Comparison of ENCODE assay signal across 21 mouse cellular contexts in genomic region chr3:142696517-142696916, GRCm38 (mm10). TPM values are rescaled to one million over a fixed set of nuclear protein-coding genes. Genes with fewer than 3 reads are reported as not detected.
DNase-seq lines count a peak whose midpoint lies in the region; ATAC-seq lines count a peak whose summit lies in the region.
"Had no signal": no experiment of that assay in that cellular context is flagged by ENCODE, and none has a peak within 500 bp of the region (broad histone marks: within the 10 kb centered on the region; RNA-seq: fewer than 3 reads in every experiment).

No protein-coding gene starts in this region.

- ATAC-seq in megakaryocyte, adult 5-6 weeks (ENCODE audit: poor library complexity, severe bottlenecking): peak; percentile 29
- peak; percentile 55; the same call in 1 of the 2 replicates for ATAC-seq in neutrophil, adult 5-6 weeks (ENCODE audit: extremely low read depth, insufficient number of reproducible peaks, low FRiP score, poor library complexity, severe bottlenecking)
- no peak for ATAC-seq in erythroid progenitor cell, adult 5-6 weeks (replicated peaks; ENCODE audit: low FRiP score, poor library complexity, severe bottlenecking)
- ATAC-seq in inflammation-experienced regulatory T-cells, adult 6 months: no peak
- ATAC-seq: forebrain, embryonic 13.5 days; forebrain, embryonic 15.5 days; forebrain, postnatal 0 days had no signal

- DNase-seq in A20 (ENCODE audit: low read depth, low spot score): peak; percentile 38
- DNase-seq in B cell, adult 2 months: peak; percentile 13 to 25
- DNase-seq in adipocyte (ENCODE audit: low spot score): no peak
- DNase-seq in adrenal gland, postnatal 10 days: no peak
- DNase-seq: adrenal gland, adult 8-10 months; adrenal gland, postnatal 25 days; cerebellum, adult 11 months; cerebellum, adult 18-20 months; cerebellum, adult 8-10 months; cerebellum, adult 9-11 months; cerebellum, postnatal 14 days; cerebellum, postnatal 36 days; embryo, embryonic 11 days; forebrain, postnatal 0 days had no signal

RNA-seq across cellular contexts. Expression of gene Kyat3, which starts 4.3 kb away (rescaled TPM):
- 6.8 and 9.2 TPM in 2 replicates for total RNA-seq in megakaryocyte, adult 5-6 weeks (2015)
- total RNA-seq in megakaryocyte, adult 5-6 weeks (2017): 8.3 and 10.2 TPM in 2 replicates
- total RNA-seq in neutrophil, adult 5-6 weeks (2017): 5.0 and 6.6 TPM in 2 replicates
- total RNA-seq in erythroid progenitor cell, adult 5-6 weeks (2015; ENCODE audit: low replicate concordance): not detected in 2 replicates
- not detected in 2 replicates for total RNA-seq in erythroid progenitor cell, adult 5-6 weeks (2017; ENCODE audit: low replicate concordance)
- 1 to 10 TPM; 4.8 to 5.2 (median 4.8) TPM for polyA plus RNA-seq in inflammation-experienced regulatory T-cells, adult 6 months (2017; shearing (Covaris generic))
- 10 to 100 TPM; 52.7 to 92.9 TPM for total RNA-seq in adrenal gland, postnatal 10 days (2021)
- polyA plus RNA-seq: erythroblast, embryonic 14.5 days had no signal

Comparison
In these comparisons a context has a peak if more than half of its experiments do, and no peak if none do; other contexts are left out.
1. DNase-seq: peak in A20 (single experiment) and B cell, adult 2 months (2 of 2); none in adipocyte (single experiment) and adrenal gland, postnatal 10 days (single experiment).
2. ATAC-seq: peak in megakaryocyte, adult 5-6 weeks (single experiment) and neutrophil, adult 5-6 weeks (single experiment); none in erythroid progenitor cell, adult 5-6 weeks (single experiment) and inflammation-experienced regulatory T-cells, adult 6 months (single experiment).